Mouse (Mus musculus): ENCODE results near the gene Carm1. TPM values are rescaled to one million over a fixed set of nuclear protein-coding genes. Genes with fewer than 3 reads are reported as not detected.

The Carm1 gene
- 16.9 and 17.5 TPM in 2 replicates for polyA plus RNA-seq (2015; fragmentation: Nextera tagmentation; extraction: Ambion mirVana)

DNA sequence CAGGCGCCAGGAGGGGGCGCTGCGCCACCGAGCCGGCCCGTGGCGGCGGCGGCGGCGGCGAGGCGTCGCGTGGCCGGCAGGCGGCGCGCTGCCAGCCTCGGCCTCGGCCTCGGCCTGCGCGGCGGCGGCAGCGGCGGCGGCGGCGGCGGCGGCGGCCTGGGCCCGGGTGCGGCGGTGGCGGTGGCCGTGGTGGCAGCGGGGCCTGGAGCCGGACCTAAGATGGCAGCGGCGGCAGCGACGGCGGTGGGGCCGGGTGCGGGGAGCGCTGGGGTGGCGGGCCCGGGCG is at the start of gene Carm1:
Gene Carm1 (plus strand): TSS at position 106 of the 286 bp plus-strand sequence.

DNA sequence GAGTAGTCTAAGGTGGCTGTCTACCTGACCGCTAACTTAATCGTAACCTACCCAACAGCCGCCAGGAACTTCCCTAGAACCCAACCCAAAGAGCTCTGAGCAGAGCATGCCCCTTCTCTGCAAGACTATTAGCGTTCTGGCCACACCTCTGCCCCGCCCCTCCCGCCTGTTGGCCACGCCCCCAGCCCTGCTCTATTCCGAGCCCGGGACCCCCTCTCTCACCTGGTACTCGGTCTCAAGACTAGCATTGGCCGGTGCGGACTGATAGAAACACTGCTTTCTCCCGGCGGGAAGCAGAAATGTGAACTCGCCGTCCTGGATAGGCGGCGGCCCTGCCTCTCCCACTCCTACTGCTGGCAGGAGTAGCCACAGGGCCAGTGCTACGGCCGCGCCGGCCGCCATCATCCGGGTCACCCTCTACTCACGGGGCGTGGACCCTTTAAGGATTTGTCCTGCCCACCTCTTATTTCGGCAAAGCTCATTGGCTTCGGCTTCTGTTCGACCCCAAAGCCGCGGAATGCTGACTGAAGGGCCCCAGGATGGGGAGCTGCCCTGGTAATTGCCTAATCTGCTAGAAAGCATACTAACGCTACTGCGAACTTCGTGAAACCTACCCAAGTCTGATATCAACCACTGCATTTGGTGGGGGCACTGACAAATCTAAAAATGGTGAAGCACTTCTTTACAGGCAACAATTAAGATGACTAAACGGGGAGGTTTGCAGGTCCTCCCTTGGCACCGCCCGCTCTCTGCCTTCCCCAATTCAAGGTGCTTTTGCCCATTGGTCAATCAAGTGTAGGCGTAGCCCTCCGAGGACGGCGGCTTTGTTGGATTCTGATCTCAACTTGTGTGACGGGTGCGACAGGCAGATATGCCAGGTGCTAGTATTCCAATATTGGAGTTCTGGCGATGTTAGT is 36.7 kb upstream of the Carm1 start, which contains the start of gene Tmed1:
Gene Tmed1 (minus strand): TSS at position 481 of the 917 bp plus-strand sequence.

DNA sequence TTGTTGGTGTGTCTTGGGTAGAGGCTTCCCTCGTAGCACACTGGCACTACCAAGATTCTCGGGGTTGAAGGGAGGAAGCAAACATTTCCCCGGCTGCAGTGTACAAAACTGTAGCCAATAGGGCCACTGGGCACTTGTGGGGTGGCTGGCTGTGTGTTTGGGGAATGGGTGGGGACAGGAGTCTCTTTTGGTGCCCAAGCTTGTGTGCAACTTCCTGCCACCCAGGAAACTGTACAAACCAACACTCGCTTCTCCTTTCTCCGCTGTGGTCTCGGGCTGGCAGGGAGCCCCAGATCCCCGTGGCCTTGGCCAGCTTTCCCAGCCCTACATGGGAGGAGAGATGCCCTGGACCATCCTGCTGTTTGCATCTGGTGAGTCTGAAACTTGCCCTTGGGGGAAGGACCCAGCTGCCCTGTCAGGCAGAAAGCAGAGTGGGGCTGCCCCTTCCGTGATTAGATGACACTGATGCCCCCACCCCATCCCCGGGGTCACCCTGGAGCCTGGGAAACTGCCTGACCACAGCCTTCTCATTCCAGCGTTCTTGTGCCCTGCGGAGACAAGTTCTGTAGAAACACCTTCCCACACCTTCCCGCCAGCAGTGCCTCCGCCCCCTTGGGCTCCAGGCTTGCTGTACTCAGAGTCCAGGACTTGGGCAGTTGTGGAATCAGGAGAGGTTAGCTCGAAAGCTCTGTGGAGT is 20.6 kb upstream of the Carm1 start, which contains the start of gene AB124611:
Gene AB124611 (plus strand): TSS at position 240 of the 697 bp plus-strand sequence.

GRCm38 (mm10) chr9:21592703-21593121 is 46.0 kb downstream of the Carm1 start, which contains the start of the genes Timm29 and Yipf2:
TSS of gene Timm29 (plus strand) at chr9:21592722.
TSS of gene Yipf2 (minus strand) at chr9:21592828.

GRCm38 (mm10) chr9:21615617-21616231 is 69.0 kb downstream of the Carm1 start, which contains the start of gene Smarca4:
TSS of gene Smarca4 (plus strand) at chr9:21616169.

MicroRNA genes within 50 kb of the gene (microRNA counts, 519-probe panel; counts per million panel counts)
- microRNA mmu-miR-1946b, result 88.3 counts per million

Other genes starting within 250 kb of the Carm1 start
- gene Ap1m2, start 234.6 kb upstream of the Carm1 start, polyA plus RNA-seq (2015; fragmentation: Nextera tagmentation; extraction: Ambion mirVana), result 0.11 and 0.13 TPM in 2 replicates
- gene Slc44a2, start 226.2 kb upstream of the Carm1 start, polyA plus RNA-seq (2015; fragmentation: Nextera tagmentation; extraction: Ambion mirVana), result 37.8 and 47.0 TPM in 2 replicates
- 54.4 and 64.5 TPM in 2 replicates for gene Ilf3, start 179.0 kb upstream of the Carm1 start, polyA plus RNA-seq (2015; fragmentation: Nextera tagmentation; extraction: Ambion mirVana)
- gene Qtrt1, start 135.1 kb upstream of the Carm1 start, polyA plus RNA-seq (2015; fragmentation: Nextera tagmentation; extraction: Ambion mirVana), result 26.2 and 27.2 TPM in 2 replicates
- gene Dnm2, start 122.0 kb upstream of the Carm1 start, polyA plus RNA-seq (2015; fragmentation: Nextera tagmentation; extraction: Ambion mirVana), result 51.4 and 53.8 TPM in 2 replicates
- gene Tmed1, start 36.6 kb upstream of the Carm1 start, polyA plus RNA-seq (2015; fragmentation: Nextera tagmentation; extraction: Ambion mirVana), result 26.0 and 30.3 TPM in 2 replicates
- 28.3 and 37.9 TPM in 2 replicates for gene AB124611, start 20.7 kb upstream of the Carm1 start, polyA plus RNA-seq (2015; fragmentation: Nextera tagmentation; extraction: Ambion mirVana)
- gene Timm29, start 45.8 kb downstream of the Carm1 start, polyA plus RNA-seq (2015; fragmentation: Nextera tagmentation; extraction: Ambion mirVana), result 16.4 and 16.7 TPM in 2 replicates
- 11.8 and 13.7 TPM in 2 replicates for gene Yipf2, start 45.9 kb downstream of the Carm1 start, polyA plus RNA-seq (2015; fragmentation: Nextera tagmentation; extraction: Ambion mirVana)
- gene Smarca4, start 69.3 kb downstream of the Carm1 start, polyA plus RNA-seq (2015; fragmentation: Nextera tagmentation; extraction: Ambion mirVana), result 25.5 and 26.8 TPM in 2 replicates
- 5.2 and 5.3 TPM in 2 replicates for gene Ldlr, start 176.6 kb downstream of the Carm1 start, polyA plus RNA-seq (2015; fragmentation: Nextera tagmentation; extraction: Ambion mirVana)
- gene Spc24, start 213.4 kb downstream of the Carm1 start, polyA plus RNA-seq (2015; fragmentation: Nextera tagmentation; extraction: Ambion mirVana), result 108 and 118 TPM in 2 replicates